In the genomic region with DNA sequence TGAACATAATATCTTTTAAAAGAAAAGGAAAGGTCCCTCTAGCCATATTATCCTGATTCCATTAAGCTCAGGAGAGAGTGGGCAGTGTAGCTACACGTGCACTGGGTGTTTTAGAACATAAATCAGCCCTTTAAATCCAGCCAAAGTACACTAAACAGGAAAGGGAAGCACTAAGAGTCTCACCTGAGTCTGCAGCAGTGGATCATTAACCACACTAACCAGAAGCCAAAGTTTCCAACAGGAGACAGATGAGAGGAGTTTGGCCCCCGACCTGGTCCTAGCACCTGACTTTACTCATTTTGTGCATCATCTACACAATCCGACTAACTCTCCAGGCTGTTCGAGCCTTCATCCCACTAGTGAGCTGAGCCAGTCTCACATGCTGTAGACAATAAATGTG, we compare ENCODE assay signal across 22 mouse cellular contexts. TPM values are rescaled to one million over a fixed set of nuclear protein-coding genes. Genes with fewer than 3 reads are reported as not detected.
DNase-seq lines count a peak whose midpoint lies in the region; ATAC-seq and TF ChIP-seq lines count a peak whose summit lies in the region.
"Had no signal": no experiment of that assay in that cellular context is flagged by ENCODE, and none has a peak within 500 bp of the region (broad histone marks: within the 10 kb centered on the region; RNA-seq: fewer than 3 reads in every experiment).

No protein-coding gene starts in this region.

- H3K4me3 ChIP-seq in intestine, embryonic 16.5 days (ENCODE audit: low read length) = no peak overlapping the region
- H3K4me3 ChIP-seq in liver, embryonic 12.5 days = no peak overlapping the region
- H3K4me3 ChIP-seq in hindbrain, embryonic 16.5 days (ENCODE audit: low read length) = no peak overlapping the region
- H3K4me3 ChIP-seq in forebrain, embryonic 13.5 days = no peak overlapping the region
- no peak overlapping the region for H3K4me3 ChIP-seq in gastrocnemius, adult 2 months
- H3K4me3 ChIP-seq: embryonic facial prominence, embryonic 10.5 days; hindbrain, embryonic 10.5 days; layer of hippocampus, adult 2 months; stomach, embryonic 15.5 days had no signal

- H3K27ac ChIP-seq in intestine, embryonic 16.5 days (ENCODE audit: low read length) = no peak overlapping the region
- no peak overlapping the region for H3K27ac ChIP-seq in liver, embryonic 12.5 days
- H3K27ac ChIP-seq in hindbrain, embryonic 16.5 days (ENCODE audit: low read depth, low read length) = no peak overlapping the region
- no peak overlapping the region for H3K27ac ChIP-seq in forebrain, embryonic 13.5 days
- no peak overlapping the region for H3K27ac ChIP-seq in gastrocnemius, adult 2 months
- H3K27ac ChIP-seq: embryonic facial prominence, embryonic 10.5 days; hindbrain, embryonic 10.5 days; layer of hippocampus, adult 2 months; stomach, embryonic 15.5 days had no signal

- H3K36me3 ChIP-seq in intestine, embryonic 16.5 days (ENCODE audit: control insufficient read depth, insufficient read depth, low read length) = no peaks in the 10 kb centered on the region
- H3K36me3 ChIP-seq in liver, embryonic 12.5 days = no peaks in the 10 kb centered on the region
- no peaks in the 10 kb centered on the region for H3K36me3 ChIP-seq in hindbrain, embryonic 16.5 days (ENCODE audit: control insufficient read depth, insufficient read depth, low read length)
- H3K36me3 ChIP-seq in forebrain, embryonic 13.5 days (ENCODE audit: poor library complexity, severe bottlenecking) = no peaks in the 10 kb centered on the region
- H3K36me3 ChIP-seq: embryonic facial prominence, embryonic 10.5 days; hindbrain, embryonic 10.5 days; stomach, embryonic 15.5 days had no signal

- ATAC-seq in intestine, embryonic 16.5 days = peak; percentile 35
- ATAC-seq in liver, embryonic 12.5 days = peak; percentile 53
- ATAC-seq in hindbrain, embryonic 16.5 days = no peak
- no peak for ATAC-seq in forebrain, embryonic 13.5 days
- ATAC-seq: midbrain, embryonic 16.5 days had no signal

- peak; percentile 86 to 91 for DNase-seq in kidney, adult 8-10 months
- peak; percentile 75 for DNase-seq in kidney, postnatal 14 days
- DNase-seq in heart, adult 18-20 months = no peak
- DNase-seq in gastrocnemius, adult 2 months = no peak
- DNase-seq: cerebellum, adult 9-10 months; gastrocnemius, postnatal 10 days; left cerebral cortex, postnatal 4 days; lung, embryonic 14.5 days; lung, postnatal 36 days; right cerebral cortex, postnatal 14 days; spleen, adult 18-20 months had no signal

- H3K4me1 ChIP-seq in intestine, embryonic 16.5 days (ENCODE audit: control insufficient read depth, insufficient read depth, low read length) = no peaks in the 10 kb centered on the region
- no peaks in the 10 kb centered on the region for H3K4me1 ChIP-seq in liver, embryonic 12.5 days
- peaks cover 5% of the 10 kb centered on the region for H3K4me1 ChIP-seq in hindbrain, embryonic 16.5 days (ENCODE audit: control insufficient read depth, insufficient read depth, low read depth, low read length)
- peaks cover 11% of the 10 kb centered on the region for H3K4me1 ChIP-seq in forebrain, embryonic 13.5 days
- H3K4me1 ChIP-seq: stomach, embryonic 15.5 days had no signal

- WGBS in intestine, embryonic 16.5 days = 43% methylated on average over 4 of the region's 4 CpGs
- WGBS in liver, embryonic 12.5 days (ENCODE audit: insufficient replicate concordance) = 42% methylated on average over 4 of the region's 4 CpGs
- WGBS in hindbrain, embryonic 16.5 days = 75% methylated on average over 4 of the region's 4 CpGs
- 76% methylated on average over 4 of the region's 4 CpGs for WGBS in forebrain, embryonic 13.5 days

- TF ChIP-seq CTCF in gastrocnemius, adult 2 months (IDR thresholded peaks at IDR 0.05) = no peak

- no peaks in the 10 kb centered on the region for H3K9me3 ChIP-seq in intestine, embryonic 16.5 days (ENCODE audit: control insufficient read depth, low read length)
- no peaks in the 10 kb centered on the region for H3K9me3 ChIP-seq in liver, embryonic 12.5 days (replicated peaks)
- H3K9me3 ChIP-seq in hindbrain, embryonic 16.5 days (ENCODE audit: control insufficient read depth, low read length) = no peaks in the 10 kb centered on the region
- H3K9me3 ChIP-seq in forebrain, embryonic 13.5 days (replicated peaks) = no peaks in the 10 kb centered on the region
- H3K9me3 ChIP-seq: embryonic facial prominence, embryonic 10.5 days; hindbrain, embryonic 10.5 days; stomach, embryonic 15.5 days had no signal

- no peaks in the 10 kb centered on the region for H3K27me3 ChIP-seq in intestine, embryonic 16.5 days (replicated peaks; ENCODE audit: control insufficient read depth, insufficient read depth, low read length)
- 0 out of 2 replicates have a peak, but pooled peaks cover 3% of the 10 kb centered on the region for H3K27me3 ChIP-seq in liver, embryonic 12.5 days (replicated peaks)
- H3K27me3 ChIP-seq in hindbrain, embryonic 16.5 days (replicated peaks; ENCODE audit: control insufficient read depth, insufficient read depth, low read length) = no peaks in the 10 kb centered on the region
- H3K27me3 ChIP-seq in forebrain, embryonic 13.5 days = 0 out of 2 replicates have a peak, but pooled peaks cover 5% of the 10 kb centered on the region
- H3K27me3 ChIP-seq: stomach, embryonic 15.5 days had no signal

- intact Hi-C loops in gastrocnemius, adult 2 months (cut with DNase I) = no loop called here

- no peak overlapping the region for H3K4me2 ChIP-seq in intestine, embryonic 16.5 days (ENCODE audit: low read depth, low read length)
- H3K4me2 ChIP-seq in liver, embryonic 12.5 days = peak overlapping the region; percentile 49; the same call in 1 of the 2 replicates
- H3K4me2 ChIP-seq in hindbrain, embryonic 16.5 days (ENCODE audit: low read length) = no peak overlapping the region
- no peak overlapping the region for H3K4me2 ChIP-seq in forebrain, embryonic 13.5 days
- H3K4me2 ChIP-seq: lung, embryonic 14.5 days; stomach, embryonic 15.5 days had no signal

- no peak overlapping the region for H3K9ac ChIP-seq in intestine, embryonic 16.5 days (ENCODE audit: low read depth, low read length)
- H3K9ac ChIP-seq in liver, embryonic 12.5 days = no peak overlapping the region
- H3K9ac ChIP-seq in hindbrain, embryonic 16.5 days (ENCODE audit: low read depth, low read length) = no peak overlapping the region
- H3K9ac ChIP-seq in forebrain, embryonic 13.5 days = no peak overlapping the region
- H3K9ac ChIP-seq: lung, embryonic 14.5 days; stomach, embryonic 15.5 days had no signal

RNA-seq across cellular contexts. Expression of a gene that starts 1.8 kb away (rescaled TPM):
- 1.8 and 2.3 TPM in 2 replicates for polyA plus RNA-seq in intestine, embryonic 16.5 days (2015; fragmentation: Nextera tagmentation; extraction: Ambion mirVana)
- polyA plus RNA-seq in liver, embryonic 12.5 days (2016; fragmentation: Nextera tagmentation; extraction: Ambion mirVana) = 24.1 and 24.2 TPM in 2 replicates
- 0.74 TPM in 2 replicates for polyA plus RNA-seq in hindbrain, embryonic 16.5 days (2015; fragmentation: Nextera tagmentation; extraction: Ambion mirVana)
- 0.90 and 1.1 TPM in 2 replicates for polyA plus RNA-seq in forebrain, embryonic 13.5 days (2015; fragmentation: Nextera tagmentation; extraction: Ambion mirVana)
- total RNA-seq in heart, adult 18-20 months (2021) = under 1 TPM; 0.36 to 0.62 TPM
- under 1 TPM; 0.28 to 0.73 TPM for total RNA-seq in gastrocnemius, adult 2 months (2021)
- total RNA-seq: common myeloid progenitor, adult 5-6 weeks; neutrophil, adult 5-6 weeks had no signal

Comparison
In these comparisons a context has a peak if more than half of its experiments do, and no peak if none do; other contexts are left out.
1. ATAC-seq: peak in intestine, embryonic 16.5 days (single experiment) and liver, embryonic 12.5 days (single experiment); none in hindbrain, embryonic 16.5 days (single experiment) and forebrain, embryonic 13.5 days (single experiment).
2. DNase-seq: peak in kidney, adult 8-10 months (2 of 2) and kidney, postnatal 14 days (single experiment); none in heart, adult 18-20 months (0 of 2) and gastrocnemius, adult 2 months (single experiment).